8 mouse cellular contexts compared by ENCODE assay signal in genomic region chr10:83544103-83544479, GRCm38 (mm10). TPM values are rescaled to one million over a fixed set of nuclear protein-coding genes. Genes with fewer than 3 reads are reported as not detected.
DNase-seq lines count a peak whose midpoint lies in the region; ATAC-seq and TF ChIP-seq lines count a peak whose summit lies in the region.

No protein-coding gene starts in this region.

- under 1% methylated on average over 30 of the region's 41 CpGs for WGBS in kidney, postnatal 0 days
- WGBS in embryonic facial prominence, embryonic 13.5 days = under 1% methylated on average over 41 of the region's 41 CpGs
- under 1% methylated on average over 41 of the region's 41 CpGs for WGBS in intestine, embryonic 15.5 days
- WGBS in midbrain, embryonic 11.5 days = under 1% methylated on average over 38 of the region's 41 CpGs

- no peak for TF ChIP-seq EP300 in MEL (IDR thresholded peaks at IDR 0.05; ENCODE audit: low read depth in 1 of 2, low read length in 2 of 2)

- H3K4me3 ChIP-seq in kidney, postnatal 0 days (replicated peaks; ENCODE audit: low read depth, low read length) = peak overlapping the region; percentile 89
- H3K4me3 ChIP-seq in MEL (ENCODE audit: control insufficient read depth in 1 of 2, insufficient read depth in 1 of 2, low read depth in 2 of 2, low read length in 2 of 2) = peak overlapping the region; percentile 84 to 97
- peak overlapping the region; percentile 66 for H3K4me3 ChIP-seq in embryonic facial prominence, embryonic 13.5 days
- peak overlapping the region; percentile 68 for H3K4me3 ChIP-seq in intestine, embryonic 15.5 days (replicated peaks)
- H3K4me3 ChIP-seq in midbrain, embryonic 11.5 days (ENCODE audit: low read depth, low read length) = peak overlapping the region; percentile 90

- no peaks in the 10 kb centered on the region for H3K9me3 ChIP-seq in kidney, postnatal 0 days (replicated peaks; ENCODE audit: low read length)
- no peaks in the 10 kb centered on the region for H3K9me3 ChIP-seq in MEL (replicated peaks; ENCODE audit: insufficient read depth, low read length)
- H3K9me3 ChIP-seq in embryonic facial prominence, embryonic 13.5 days = no peaks in the 10 kb centered on the region
- no peaks in the 10 kb centered on the region for H3K9me3 ChIP-seq in intestine, embryonic 15.5 days
- H3K9me3 ChIP-seq in midbrain, embryonic 11.5 days (ENCODE audit: control insufficient read depth, low read length) = no peaks in the 10 kb centered on the region

- H3K4me1 ChIP-seq in kidney, postnatal 0 days (replicated peaks; ENCODE audit: insufficient read depth, low read length) = peaks cover 5% of the 10 kb centered on the region; the same call in 1 of the 2 replicates
- no peaks in the 10 kb centered on the region; a peak in 2 of 4 replicates for H3K4me1 ChIP-seq in MEL (ENCODE audit: control insufficient read depth in 1 of 2, insufficient read depth in 2 of 2, low read length in 2 of 2)
- peaks cover 8% of the 10 kb centered on the region for H3K4me1 ChIP-seq in embryonic facial prominence, embryonic 13.5 days
- 0 out of 2 replicates have a peak, but pooled peaks cover 6% of the 10 kb centered on the region for H3K4me1 ChIP-seq in intestine, embryonic 15.5 days (replicated peaks)
- H3K4me1 ChIP-seq in midbrain, embryonic 11.5 days (ENCODE audit: control insufficient read depth, insufficient read depth, low read length) = peaks cover 10% of the 10 kb centered on the region

- H3K9ac ChIP-seq in kidney, postnatal 0 days (ENCODE audit: low read depth, low read length) = peak overlapping the region; percentile 91
- peak overlapping the region; percentile 80 for H3K9ac ChIP-seq in MEL (ENCODE audit: control insufficient read depth, low read depth, low read length, poor library complexity, severe bottlenecking)
- peak overlapping the region; percentile 87 for H3K9ac ChIP-seq in embryonic facial prominence, embryonic 13.5 days
- H3K9ac ChIP-seq in intestine, embryonic 15.5 days = peak overlapping the region; percentile 79
- peak overlapping the region; percentile 86 for H3K9ac ChIP-seq in midbrain, embryonic 11.5 days (ENCODE audit: low read length)

- no peak for TF ChIP-seq CTCF in kidney, postnatal 0 days (IDR thresholded peaks at IDR 0.05; ENCODE audit: low read depth)
- no peak for TF ChIP-seq CTCF in MEL (IDR thresholded peaks at IDR 0.05 in 2 of 3, conservative IDR thresholded peaks at IDR 0.05 in 1 of 3; ENCODE audit: control insufficient read depth in 1 of 3, insufficient read depth in 1 of 3, low read depth in 2 of 3, low read length in 3 of 3, poor library complexity in 1 of 3, severe bottlenecking in 1 of 3)

- no peak for TF ChIP-seq RAD21 in MEL (IDR thresholded peaks at IDR 0.05; ENCODE audit: low read depth, low read length)

- peak overlapping the region; percentile 91 for H3K27ac ChIP-seq in kidney, postnatal 0 days
- H3K27ac ChIP-seq in MEL (ENCODE audit: control insufficient read depth, low read depth, low read length) = peak overlapping the region; percentile 38
- peak overlapping the region; percentile 89 for H3K27ac ChIP-seq in embryonic facial prominence, embryonic 13.5 days
- peak overlapping the region; percentile 82 for H3K27ac ChIP-seq in intestine, embryonic 15.5 days
- H3K27ac ChIP-seq in midbrain, embryonic 11.5 days (ENCODE audit: low read depth, low read length) = peak overlapping the region; percentile 65; the same call in 1 of the 2 replicates

- peaks cover 21% of the 10 kb centered on the region for H3K79me2 ChIP-seq in MEL (ENCODE audit: control insufficient read depth, insufficient read depth, low read length, poor library complexity)

- ATAC-seq in kidney, postnatal 0 days (replicated peaks; ENCODE audit: low FRiP score, low read depth) = peak; percentile 90
- peak; percentile 81; the same call in 1 of the 2 replicates for ATAC-seq in embryonic facial prominence, embryonic 13.5 days (ENCODE audit: insufficient number of reproducible peaks, insufficient read depth, low FRiP score, low TSS enrichment, low read depth)
- ATAC-seq in intestine, embryonic 15.5 days = peak; percentile 93
- ATAC-seq in midbrain, embryonic 11.5 days (ENCODE audit: low FRiP score) = peak; percentile 94

- no peaks in the 10 kb centered on the region for H3K36me3 ChIP-seq in kidney, postnatal 0 days (ENCODE audit: insufficient read depth, low read length)
- H3K36me3 ChIP-seq in MEL (ENCODE audit: control insufficient read depth in 1 of 2, insufficient read depth in 2 of 2, low read length in 2 of 2) = peaks cover 2 to 14% of the 10 kb centered on the region in 2 experiments
- H3K36me3 ChIP-seq in embryonic facial prominence, embryonic 13.5 days = peaks cover 10% of the 10 kb centered on the region
- no peaks in the 10 kb centered on the region for H3K36me3 ChIP-seq in intestine, embryonic 15.5 days
- no peaks in the 10 kb centered on the region; the same call in 1 of the 2 replicates for H3K36me3 ChIP-seq in midbrain, embryonic 11.5 days (ENCODE audit: control insufficient read depth, insufficient read depth, low read length)

- no peaks in the 10 kb centered on the region for H3K27me3 ChIP-seq in kidney, postnatal 0 days (ENCODE audit: insufficient read depth, low read length)
- H3K27me3 ChIP-seq in MEL (ENCODE audit: control insufficient read depth in 1 of 2, insufficient read depth in 2 of 2, low read length in 2 of 2) = no peaks in the 10 kb centered on the region
- no peaks in the 10 kb centered on the region for H3K27me3 ChIP-seq in embryonic facial prominence, embryonic 13.5 days
- H3K27me3 ChIP-seq in intestine, embryonic 15.5 days (replicated peaks) = no peaks in the 10 kb centered on the region
- H3K27me3 ChIP-seq in midbrain, embryonic 11.5 days (ENCODE audit: control insufficient read depth, insufficient read depth, low read length) = no peaks in the 10 kb centered on the region

- no peak for TF ChIP-seq POLR2A in MEL (IDR thresholded peaks at IDR 0.05; ENCODE audit: control insufficient read depth in 1 of 2, insufficient read depth in 1 of 2, low read depth in 1 of 2, low read length in 2 of 2, poor library complexity in 1 of 2)

- peak; percentile 76 for DNase-seq in kidney, postnatal 0 days (ENCODE audit: low spot score)
- DNase-seq in kidney, adult 18-20 months = no peak
- DNase-seq in MEL (ENCODE audit: low read depth, low spot score) = peak; percentile 77
- DNase-seq in midbrain, embryonic 11.5 days (ENCODE audit: low spot score, missing footprints) = no peak
- no peak for DNase-seq in layer of hippocampus, postnatal 10 days (ENCODE audit: low spot score in 2 of 2)
- DNase-seq in left cerebral cortex, adult 8-10 months (ENCODE audit: low spot score in 2 of 2) = no peak

- H3K4me2 ChIP-seq in kidney, postnatal 0 days (ENCODE audit: low read length) = peak overlapping the region; percentile 68
- H3K4me2 ChIP-seq in embryonic facial prominence, embryonic 13.5 days = peak overlapping the region; percentile 66
- H3K4me2 ChIP-seq in intestine, embryonic 15.5 days (replicated peaks) = peak overlapping the region; percentile 52
- peak overlapping the region; percentile 56 for H3K4me2 ChIP-seq in midbrain, embryonic 11.5 days

TF ChIP-seq in MEL, 35 proteins besides CTCF, POLR2A, EP300 and RAD21:
- TF ChIP-seq ZC3H11A (IDR thresholded peaks at IDR 0.05; ENCODE audit: low read depth, low read length) = no peak
- peak; percentile 14; the same call in 1 of the 2 replicates for TF ChIP-seq SIN3A (IDR thresholded peaks at IDR 0.05; ENCODE audit: low read length)
- 0 out of 2 replicates have a peak, but pooled peaks have one; percentile 34 for TF ChIP-seq NRF1 (IDR thresholded peaks at IDR 0.05; ENCODE audit: insufficient read depth, low read depth, low read length, poor library complexity, severe bottlenecking)
- no peak for TF ChIP-seq MAFK (IDR thresholded peaks at IDR 0.05; ENCODE audit: borderline replicate concordance, low read depth, low read length)

RNA-seq across cellular contexts. Expression of gene Washc4, which starts 0.5 kb away (rescaled TPM):
- polyA plus RNA-seq in kidney, postnatal 0 days (2015; fragmentation: Nextera tagmentation; extraction: Ambion mirVana) = 21.7 and 32.6 TPM in 2 replicates
- total RNA-seq in MEL (2012; rRNA removed) = 16.2 and 18.5 TPM in 2 replicates
- polyA plus RNA-seq in MEL (2012; ENCODE audit: insufficient read depth in 1 of 2, insufficient read length in 2 of 2, low read depth in 1 of 2, low replicate concordance in 2 of 2, missing spikeins in 1 of 2) = 10 to 100 TPM in 1 of 2 experiments, not detected in 1; 13.6 TPM
- 41.6 and 45.7 TPM in 2 replicates for polyA plus RNA-seq in embryonic facial prominence, embryonic 13.5 days (2015; fragmentation: Nextera tagmentation; extraction: Ambion mirVana)
- 39.9 and 42.1 TPM in 2 replicates for polyA plus RNA-seq in intestine, embryonic 15.5 days (2015; fragmentation: Nextera tagmentation; extraction: Ambion mirVana)
- 36.7 and 40.8 TPM in 2 replicates for polyA plus RNA-seq in midbrain, embryonic 11.5 days (2014; fragmentation: Nextera tagmentation; extraction: Ambion mirVana)
- total RNA-seq in layer of hippocampus, postnatal 10 days (2021) = 10 to 100 TPM; 24.5 to 24.8 TPM
- 10 to 100 TPM; 22.1 to 26.6 (median 24.4) TPM for total RNA-seq in left cerebral cortex, adult 8-10 months (2022)

RNA-seq across cellular contexts. Expression of gene Aldh1l2, which starts 10.2 kb away (rescaled TPM):
- polyA plus RNA-seq in kidney, postnatal 0 days (2015; fragmentation: Nextera tagmentation; extraction: Ambion mirVana) = 0.29 and 0.47 TPM in 2 replicates
- total RNA-seq in MEL (2012; rRNA removed) = 1.0 and 4.8 TPM in 2 replicates
- polyA plus RNA-seq in MEL (2012; ENCODE audit: insufficient read depth in 1 of 2, insufficient read length in 2 of 2, low read depth in 1 of 2, low replicate concordance in 2 of 2, missing spikeins in 1 of 2) = 10 to 100 TPM in 1 of 2 experiments, 1 to 10 TPM in 1; 6.7 to 24.0 TPM
- 2.6 TPM in 2 replicates for polyA plus RNA-seq in embryonic facial prominence, embryonic 13.5 days (2015; fragmentation: Nextera tagmentation; extraction: Ambion mirVana)
- polyA plus RNA-seq in intestine, embryonic 15.5 days (2015; fragmentation: Nextera tagmentation; extraction: Ambion mirVana) = 1.4 and 1.5 TPM in 2 replicates
- 6.5 and 7.8 TPM in 2 replicates for polyA plus RNA-seq in midbrain, embryonic 11.5 days (2014; fragmentation: Nextera tagmentation; extraction: Ambion mirVana)
- total RNA-seq in layer of hippocampus, postnatal 10 days (2021) = 1 to 10 TPM; 8.4 to 8.9 TPM
- total RNA-seq in left cerebral cortex, adult 8-10 months (2022) = 1 to 10 TPM; 1.5 to 3.6 (median 2.4) TPM

Comparison
In these comparisons a context has a peak if more than half of its experiments do, and no peak if none do; other contexts are left out.
1. DNase-seq: peak in kidney, postnatal 0 days (single experiment) and MEL (single experiment); none in kidney, adult 18-20 months (single experiment), midbrain, embryonic 11.5 days (single experiment), layer of hippocampus, postnatal 10 days (0 of 2) and left cerebral cortex, adult 8-10 months (0 of 2).
2. H3K27ac ChIP-seq: peak in every context shown above with its lines; median percentile 91 in kidney, postnatal 0 days; 89 in embryonic facial prominence, embryonic 13.5 days; 82 in intestine, embryonic 15.5 days; 65 in midbrain, embryonic 11.5 days; 38 in MEL.
3. Peak in every context shown above with its lines, with median percentiles within 50 percentile points of each other: ATAC-seq, H3K4me2 ChIP-seq, H3K4me3 ChIP-seq and H3K9ac ChIP-seq.